Mouse (Mus musculus): ENCODE results near the gene Rbl1. TPM values are rescaled to one million over a fixed set of nuclear protein-coding genes. Genes with fewer than 3 reads are reported as not detected.

Rbl1 gene
- total and polyA plus RNA-seq, 3 experiments, result 10.9 to 97.4 (median 88.2) TPM

DNA sequence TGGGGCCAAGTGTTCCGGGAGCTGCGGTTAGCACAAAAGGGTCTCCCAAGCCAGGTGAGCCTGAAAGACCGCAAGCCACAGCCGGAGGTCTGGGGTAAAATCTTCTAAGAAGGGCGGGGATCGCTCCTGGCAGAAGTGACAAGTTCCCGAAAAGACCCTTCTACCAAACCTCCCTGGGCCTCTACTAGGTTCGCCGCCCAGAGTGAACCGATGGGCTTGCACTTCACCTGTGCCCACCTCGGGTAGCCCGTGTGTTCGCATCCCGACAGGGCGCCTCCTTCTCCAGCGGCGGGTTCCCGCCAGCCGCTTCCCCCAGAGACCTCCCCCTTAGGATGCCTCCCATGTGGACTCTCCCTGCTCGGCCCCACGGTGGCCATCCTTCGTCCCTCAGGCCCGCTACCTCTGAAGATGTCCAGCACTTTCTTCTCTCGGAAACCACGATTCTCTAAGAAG lies 69.8 kb downstream of the Rbl1 start:
- Histone ChIP-seq H3K9me3 (replicated peaks) (peaks cover 3% of the 10 kb centered on the region; the same call in 1 of the 2 replicates), H3K4me3 (ENCODE audit: low read depth, low read length) (peak overlapping the region; percentile 88), H3K36me3 (replicated peaks) (peaks cover 2% of the 10 kb centered on the region), H3K4me1 (ENCODE audit: insufficient read depth, low read depth, low read length) (peaks cover 69% of the 10 kb centered on the region), H3K27me3 (ENCODE audit: insufficient read depth, low read length) (no peaks in the 10 kb centered on the region)
- DNase-seq (ENCODE audit: low spot score), result peak; percentile 40
- ATAC-seq (ENCODE audit: extremely low read depth, insufficient number of reproducible peaks, low FRiP score, poor library complexity, severe bottlenecking), result no peak
- no peak for TF ChIP-seq GATA2 (IDR thresholded peaks at IDR 0.05; ENCODE audit: borderline replicate concordance, low read depth, low read length)
- no peak for TF ChIP-seq GATA1 (IDR thresholded peaks at IDR 0.05; ENCODE audit: borderline replicate concordance, low read length)
- no peak for TF ChIP-seq POLR2AphosphoS5 (IDR thresholded peaks at IDR 0.05; ENCODE audit: insufficient replicate concordance, low read depth, low read length)
- no peak for TF ChIP-seq CTCF (IDR thresholded peaks at IDR 0.05; ENCODE audit: low read depth, low read length)
- no peak for TF ChIP-seq TAL1 (conservative IDR thresholded peaks at IDR 0.05; ENCODE audit: low read depth, low read length)

DNA sequence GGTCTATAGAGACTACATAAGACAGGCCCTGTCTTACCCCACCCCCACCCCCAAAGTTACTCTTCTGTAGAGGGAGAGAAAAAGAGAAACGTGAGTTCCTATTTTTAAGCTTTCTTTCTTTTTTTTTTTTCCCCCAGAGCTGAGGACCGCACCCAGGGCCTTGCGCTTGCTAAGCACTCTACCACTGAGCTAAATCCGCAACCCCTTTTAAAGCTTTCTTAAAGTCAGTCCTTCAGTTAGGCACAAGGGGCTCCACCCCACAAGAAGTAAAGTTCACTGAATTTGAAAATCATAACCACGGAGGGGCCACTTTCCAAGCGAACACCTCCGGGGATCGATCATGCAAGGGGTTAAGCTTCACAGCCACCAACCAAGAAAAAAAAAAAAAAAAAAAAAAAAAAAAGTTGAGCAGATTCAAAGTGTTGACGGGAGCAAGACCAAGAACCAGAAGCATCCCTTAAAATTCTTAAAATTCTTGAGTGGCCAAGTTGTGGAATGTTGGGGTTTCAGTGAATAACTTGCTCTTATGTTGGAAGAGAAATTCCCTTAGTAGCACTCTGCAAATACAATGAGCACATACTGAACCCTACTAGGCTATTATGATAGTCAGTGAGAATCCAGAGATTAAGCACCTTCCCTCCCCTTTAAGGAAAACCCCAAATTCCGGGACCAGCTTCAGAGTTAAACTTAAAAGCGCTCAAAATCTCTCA lies 70.4 kb downstream of the Rbl1 start:
- no peak for DNase-seq (ENCODE audit: low spot score)
- ATAC-seq (ENCODE audit: extremely low read depth, insufficient number of reproducible peaks, low FRiP score, poor library complexity, severe bottlenecking), result no peak
- peak overlapping the region; percentile 88 for H3K4me3 ChIP-seq (ENCODE audit: low read depth, low read length)
- peaks cover 67% of the 10 kb centered on the region for H3K4me1 ChIP-seq (ENCODE audit: insufficient read depth, low read depth, low read length)
- no peaks in the 10 kb centered on the region for H3K27me3 ChIP-seq (ENCODE audit: insufficient read depth, low read length)
- H3K36me3 ChIP-seq (replicated peaks), result peaks cover 7% of the 10 kb centered on the region
- H3K9me3 ChIP-seq (replicated peaks), result no peaks in the 10 kb centered on the region
- TF ChIP-seq CTCF (IDR thresholded peaks at IDR 0.05; ENCODE audit: low read depth, low read length) (no peak), POLR2AphosphoS5 (IDR thresholded peaks at IDR 0.05; ENCODE audit: insufficient replicate concordance, low read depth, low read length) (no peak), TAL1 (conservative IDR thresholded peaks at IDR 0.05; ENCODE audit: low read depth, low read length) (no peak), GATA1 (IDR thresholded peaks at IDR 0.05; ENCODE audit: borderline replicate concordance, low read length) (no peak), GATA2 (IDR thresholded peaks at IDR 0.05; ENCODE audit: borderline replicate concordance, low read depth, low read length) (no peak)

DNA sequence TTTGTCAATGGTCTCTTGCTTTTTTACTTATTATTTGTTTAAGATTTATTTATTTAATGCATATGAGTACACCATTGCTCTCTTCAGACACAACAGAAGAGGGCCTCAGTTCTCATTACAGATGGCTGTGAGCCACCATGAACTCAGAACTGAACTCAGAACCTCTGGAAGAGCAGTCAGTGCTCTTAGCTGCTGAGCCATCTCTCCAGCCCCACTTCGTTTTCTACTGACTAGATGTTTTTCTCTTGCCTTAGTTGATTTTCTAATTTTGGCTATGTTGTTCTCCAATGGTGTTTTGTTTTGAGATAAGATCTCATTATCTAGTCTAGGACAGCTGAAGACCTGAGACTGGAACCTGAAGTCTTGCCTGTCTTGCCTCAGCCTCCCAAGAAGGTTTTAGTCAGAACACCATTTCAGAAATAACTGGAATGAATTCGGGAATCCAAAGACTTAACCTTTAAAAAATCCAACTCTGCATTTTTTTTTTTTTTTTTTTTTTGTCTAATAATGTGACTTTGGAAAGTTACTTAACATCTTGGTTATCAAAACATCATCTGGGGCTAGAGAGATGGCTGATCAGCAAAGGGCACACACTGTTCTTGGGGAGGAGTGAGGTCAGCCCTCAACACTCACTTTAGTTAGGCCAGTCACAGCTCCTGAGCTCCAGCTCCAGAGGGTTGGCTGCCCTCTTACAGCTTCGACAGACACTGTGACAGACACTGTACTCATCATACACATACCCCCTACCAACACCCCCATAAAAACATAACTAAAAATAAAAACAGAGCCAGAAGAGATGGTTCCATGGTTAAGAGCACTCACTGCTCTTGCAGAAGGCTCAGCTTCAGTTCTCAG lies 71.4 kb downstream of the Rbl1 start:
- Histone ChIP-seq H3K36me3 (replicated peaks) (peaks cover 17% of the 10 kb centered on the region), H3K27me3 (ENCODE audit: insufficient read depth, low read length) (no peaks in the 10 kb centered on the region), H3K9me3 (replicated peaks) (no peaks in the 10 kb centered on the region), H3K4me3 (ENCODE audit: low read depth, low read length) (peak overlapping the region; percentile 49; the same call in 1 of the 2 replicates), H3K4me1 (ENCODE audit: insufficient read depth, low read depth, low read length) (peaks cover 57% of the 10 kb centered on the region)
- ATAC-seq (ENCODE audit: extremely low read depth, insufficient number of reproducible peaks, low FRiP score, poor library complexity, severe bottlenecking) (no peak), DNase-seq (ENCODE audit: low spot score) (no peak)
- TF ChIP-seq POLR2AphosphoS5 (IDR thresholded peaks at IDR 0.05; ENCODE audit: insufficient replicate concordance, low read depth, low read length), result no peak
- TF ChIP-seq CTCF (IDR thresholded peaks at IDR 0.05; ENCODE audit: low read depth, low read length), result no peak
- TF ChIP-seq GATA1 (IDR thresholded peaks at IDR 0.05; ENCODE audit: borderline replicate concordance, low read length), result no peak
- TF ChIP-seq TAL1 (conservative IDR thresholded peaks at IDR 0.05; ENCODE audit: low read depth, low read length), result no peak
- TF ChIP-seq GATA2 (IDR thresholded peaks at IDR 0.05; ENCODE audit: borderline replicate concordance, low read depth, low read length), result no peak

DNA sequence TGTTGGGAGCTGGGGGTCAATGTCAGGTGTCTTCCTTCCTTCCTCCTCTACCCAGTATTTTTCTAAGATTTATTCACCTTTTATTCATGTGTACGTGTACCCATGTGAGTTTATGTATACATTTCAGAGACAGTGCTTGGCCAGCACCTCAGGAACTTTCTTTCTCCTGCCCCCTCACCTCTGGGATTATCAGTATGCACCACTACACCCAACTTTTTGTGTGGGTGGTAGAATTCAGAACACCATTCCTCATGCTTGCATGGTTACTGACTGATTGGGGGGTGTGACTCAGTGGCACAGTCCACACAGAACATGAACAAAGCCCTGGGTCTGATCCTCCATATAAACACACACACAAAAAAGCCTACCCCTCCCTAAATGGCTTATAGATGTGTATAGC lies 72.2 kb downstream of the Rbl1 start:
- Histone ChIP-seq H3K36me3 (replicated peaks) (peaks cover 25% of the 10 kb centered on the region), H3K4me3 (ENCODE audit: low read depth, low read length) (no peak overlapping the region; the same call in 1 of the 2 replicates), H3K4me1 (ENCODE audit: insufficient read depth, low read depth, low read length) (peaks cover 54% of the 10 kb centered on the region), H3K27me3 (ENCODE audit: insufficient read depth, low read length) (no peaks in the 10 kb centered on the region), H3K9me3 (replicated peaks) (no peaks in the 10 kb centered on the region)
- ATAC-seq (ENCODE audit: extremely low read depth, insufficient number of reproducible peaks, low FRiP score, poor library complexity, severe bottlenecking), result no peak
- no peak for DNase-seq (ENCODE audit: low spot score)
- no peak for TF ChIP-seq POLR2AphosphoS5 (IDR thresholded peaks at IDR 0.05; ENCODE audit: insufficient replicate concordance, low read depth, low read length)
- TF ChIP-seq CTCF (IDR thresholded peaks at IDR 0.05; ENCODE audit: low read depth, low read length), result no peak

DNA sequence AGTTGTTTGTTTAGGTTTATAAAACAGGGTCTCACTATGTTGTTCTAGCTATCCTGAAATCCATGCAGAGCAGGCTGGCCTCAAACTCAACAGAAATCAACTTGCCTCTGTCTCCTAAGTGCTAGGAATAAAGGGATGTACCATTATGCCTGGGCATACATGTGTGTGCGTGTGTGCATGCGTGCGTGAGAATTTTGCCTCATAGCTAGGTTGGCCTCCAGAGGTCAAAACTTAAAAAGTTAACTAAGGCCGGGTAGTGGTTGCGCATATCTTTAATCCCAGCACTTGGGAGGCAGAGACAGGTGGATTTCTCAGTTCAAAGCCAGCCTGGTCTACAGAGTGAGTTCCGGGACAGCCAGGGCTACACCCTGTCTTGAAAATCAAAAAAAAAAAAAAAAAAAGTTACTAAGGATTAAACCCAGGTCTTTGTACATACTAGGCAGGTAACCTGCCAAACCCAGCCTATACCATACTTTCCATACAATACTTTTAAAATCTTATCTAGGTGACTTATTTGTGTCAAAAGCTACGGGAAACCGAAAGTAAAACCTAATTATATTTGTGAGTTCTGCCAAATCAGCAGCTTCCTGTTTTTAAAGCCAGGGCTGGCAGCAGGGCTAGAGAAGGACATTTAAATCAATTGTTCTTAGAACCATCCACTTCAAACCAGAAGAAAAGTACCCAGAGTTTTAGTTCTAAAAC lies 73.4 kb downstream of the Rbl1 start:
- H3K36me3 ChIP-seq (replicated peaks), result peaks cover 36% of the 10 kb centered on the region
- TF ChIP-seq GATA1 (IDR thresholded peaks at IDR 0.05; ENCODE audit: borderline replicate concordance, low read length) (no peak), POLR2AphosphoS5 (IDR thresholded peaks at IDR 0.05; ENCODE audit: insufficient replicate concordance, low read depth, low read length) (no peak), CTCF (IDR thresholded peaks at IDR 0.05; ENCODE audit: low read depth, low read length) (no peak), GATA2 (IDR thresholded peaks at IDR 0.05; ENCODE audit: borderline replicate concordance, low read depth, low read length) (no peak), TAL1 (conservative IDR thresholded peaks at IDR 0.05; ENCODE audit: low read depth, low read length) (no peak)
- ATAC-seq (ENCODE audit: extremely low read depth, insufficient number of reproducible peaks, low FRiP score, poor library complexity, severe bottlenecking) (no peak), DNase-seq (ENCODE audit: low spot score) (peak; percentile 40)
- no peaks in the 10 kb centered on the region for H3K27me3 ChIP-seq (ENCODE audit: insufficient read depth, low read length)
- peaks cover 44% of the 10 kb centered on the region for H3K4me1 ChIP-seq (ENCODE audit: insufficient read depth, low read depth, low read length)
- no peaks in the 10 kb centered on the region for H3K9me3 ChIP-seq (replicated peaks)
- H3K4me3 ChIP-seq (ENCODE audit: low read depth, low read length), result peak overlapping the region; percentile 66
